Mouse (Mus musculus) thymus, postnatal 4 days (tissue): ENCODE data around the gene Dync1li2.

Source experiments
- DNase-seq: peaks from one replicate; pipeline ENCODE4 v3.0.0; 2021

Gene Dync1li2

DNA sequence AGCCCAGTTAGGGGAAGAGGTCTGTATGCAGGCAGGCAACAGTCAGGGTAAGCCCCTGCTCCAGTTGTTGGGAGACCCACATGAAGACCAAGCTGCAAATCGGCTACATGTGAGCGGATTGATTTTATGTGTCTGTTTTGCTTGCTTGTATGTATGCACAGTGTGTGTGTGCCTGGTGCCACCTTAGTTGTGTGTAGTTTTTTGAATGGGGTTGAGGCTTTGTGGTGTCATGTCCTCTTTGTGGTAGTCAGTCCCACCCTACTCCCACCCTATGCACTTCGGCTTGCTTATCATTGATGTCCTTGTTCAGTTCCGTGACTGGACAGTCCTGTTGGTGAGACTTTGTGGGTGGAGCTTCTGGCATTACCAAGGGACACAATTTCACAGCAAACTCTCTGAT, 29.1 kb downstream of the Dync1li2 start:
- DNase-seq = no peak

DNA sequence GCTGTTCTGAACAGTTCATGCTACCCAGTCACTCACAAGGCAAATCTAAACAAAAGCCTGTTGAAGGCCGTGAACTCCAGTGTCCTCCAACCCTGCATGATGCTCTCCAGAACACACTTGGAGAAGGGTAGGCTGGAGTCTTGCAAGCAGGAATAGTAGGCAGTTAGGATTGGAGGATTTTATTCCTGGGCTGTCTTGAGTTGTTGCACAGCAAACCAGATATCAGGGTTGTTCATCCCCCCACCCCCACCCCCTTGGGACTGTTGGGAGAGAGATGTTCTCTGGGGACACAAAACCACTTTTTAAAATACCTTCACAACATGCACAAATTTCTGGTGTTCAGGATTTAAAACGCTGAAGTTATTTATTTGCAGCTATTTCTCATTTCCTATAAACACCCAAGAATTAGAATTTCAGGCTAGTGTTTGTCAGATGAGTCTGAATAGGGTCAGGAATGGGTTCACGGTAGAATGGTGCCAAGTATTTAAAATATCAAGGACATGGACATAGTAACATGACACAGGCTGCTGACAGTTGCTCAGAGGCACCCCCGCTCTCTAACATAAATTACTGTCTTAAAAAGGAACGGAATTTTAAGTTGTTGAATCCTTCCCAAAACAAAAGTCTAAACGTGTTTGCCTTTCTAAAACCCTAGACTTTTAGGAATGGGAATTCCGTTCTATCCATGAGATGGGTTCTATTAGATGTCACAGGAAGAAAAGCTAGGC, 29.9 kb downstream of the Dync1li2 start:
- no peak for DNase-seq

DNA sequence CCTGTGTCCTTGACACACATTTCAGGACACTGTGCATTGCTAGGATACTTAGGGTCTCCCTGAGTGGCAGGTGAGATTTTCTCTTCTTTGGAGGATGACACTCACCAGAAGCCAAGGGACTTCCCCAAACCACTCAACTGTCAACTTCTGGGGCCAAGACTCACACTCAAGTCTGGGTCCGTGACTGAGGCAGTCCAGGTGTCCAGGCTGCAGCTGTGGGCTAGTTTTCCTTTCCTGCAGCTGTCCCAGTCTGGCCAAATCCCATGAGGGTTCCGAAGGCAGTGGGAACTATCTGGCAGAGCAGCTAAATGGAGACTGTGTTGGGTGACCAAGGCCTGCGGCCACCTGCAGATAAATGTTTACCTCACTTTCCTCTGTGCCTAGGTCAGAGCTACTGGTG, 30.9 kb downstream of the Dync1li2 start:
- DNase-seq = no peak

DNA sequence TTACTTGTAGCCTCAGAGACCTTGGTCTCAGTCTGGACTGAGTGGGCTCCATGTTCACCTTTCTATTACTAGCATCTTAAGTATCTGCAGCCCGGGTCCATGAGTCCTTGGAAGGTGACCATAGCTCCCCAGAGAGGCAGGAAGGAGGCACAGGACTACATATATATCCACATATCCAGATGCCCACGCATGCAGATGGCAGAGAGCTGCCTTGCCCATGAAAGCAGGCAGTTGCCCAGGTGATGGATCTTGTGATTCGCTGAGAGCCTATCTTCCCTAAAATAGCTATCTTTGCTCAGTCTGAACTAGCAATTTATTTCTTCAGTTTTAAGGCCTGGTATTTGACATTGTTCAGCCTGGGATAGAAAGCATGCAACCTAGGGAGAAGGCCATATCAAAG, 31.4 kb downstream of the Dync1li2 start:
- no peak for DNase-seq

DNA sequence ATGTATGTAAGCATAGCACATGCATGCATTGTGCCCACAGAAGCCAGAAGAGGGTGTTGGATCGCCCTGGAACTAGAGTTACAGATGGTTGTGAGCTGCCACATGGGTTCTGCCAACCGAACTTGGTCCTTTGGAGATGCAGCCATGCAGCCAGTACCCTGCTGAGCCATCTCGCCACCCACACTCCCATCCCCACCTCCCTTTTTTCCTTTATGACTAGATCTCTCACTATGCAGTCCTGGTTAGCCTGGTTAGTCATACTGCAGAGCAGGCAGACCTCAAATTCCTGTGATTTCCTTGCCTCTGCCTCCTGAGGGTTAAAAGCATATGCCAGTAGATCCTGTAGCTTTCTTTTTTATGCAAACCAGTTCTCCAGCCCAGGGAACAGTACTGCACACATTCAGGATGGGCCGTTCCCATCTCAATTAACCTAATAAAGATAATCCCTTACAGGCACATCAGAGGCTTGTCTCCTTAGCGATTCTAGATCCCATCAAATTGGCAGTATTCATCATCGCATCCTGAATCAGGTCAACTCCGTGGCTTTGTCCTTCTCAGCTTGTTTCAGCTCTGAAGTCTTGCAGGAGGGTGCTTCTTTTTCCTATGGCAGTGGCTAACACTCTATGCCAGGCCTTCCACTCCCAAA, 32.1 kb downstream of the Dync1li2 start:
- DNase-seq = no peak

DNA sequence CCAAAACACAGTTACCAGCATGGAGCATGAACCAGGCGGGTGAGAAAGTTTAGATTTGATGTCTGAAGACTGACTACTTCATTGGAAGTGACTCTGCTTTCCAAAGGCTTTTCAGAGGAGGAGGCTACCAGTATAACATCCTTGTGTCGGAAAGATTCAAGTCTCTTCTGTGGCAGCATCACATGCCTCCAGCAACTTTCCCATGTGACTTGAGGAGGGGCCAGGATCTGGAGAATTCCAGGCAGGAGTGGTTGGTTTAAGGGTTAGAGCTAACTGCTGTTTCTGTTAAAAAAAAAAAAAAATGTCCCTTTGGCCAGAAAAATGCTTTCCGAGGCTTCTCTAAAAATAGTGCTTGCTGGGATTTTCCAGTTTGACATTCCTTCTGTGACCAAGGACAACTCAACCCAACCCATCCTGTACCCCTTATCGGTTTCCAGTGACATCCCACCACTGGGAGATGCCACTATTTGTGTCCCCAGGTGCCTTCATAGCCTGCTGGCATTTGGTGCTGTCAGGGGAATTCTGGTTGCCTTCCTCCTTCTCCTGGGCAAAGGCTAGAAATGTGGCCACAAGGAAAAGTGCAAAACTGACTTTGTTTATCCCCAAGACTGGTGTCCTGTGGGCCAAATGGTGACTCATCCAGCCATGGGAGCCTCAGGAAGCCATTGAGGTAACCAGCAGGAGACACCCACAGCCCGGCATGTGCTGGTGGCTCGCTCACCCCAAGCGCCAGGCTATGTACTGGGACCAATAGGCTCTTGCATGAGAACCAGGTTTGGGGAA, 34.3 kb downstream of the Dync1li2 start:
- no peak for DNase-seq

DNA sequence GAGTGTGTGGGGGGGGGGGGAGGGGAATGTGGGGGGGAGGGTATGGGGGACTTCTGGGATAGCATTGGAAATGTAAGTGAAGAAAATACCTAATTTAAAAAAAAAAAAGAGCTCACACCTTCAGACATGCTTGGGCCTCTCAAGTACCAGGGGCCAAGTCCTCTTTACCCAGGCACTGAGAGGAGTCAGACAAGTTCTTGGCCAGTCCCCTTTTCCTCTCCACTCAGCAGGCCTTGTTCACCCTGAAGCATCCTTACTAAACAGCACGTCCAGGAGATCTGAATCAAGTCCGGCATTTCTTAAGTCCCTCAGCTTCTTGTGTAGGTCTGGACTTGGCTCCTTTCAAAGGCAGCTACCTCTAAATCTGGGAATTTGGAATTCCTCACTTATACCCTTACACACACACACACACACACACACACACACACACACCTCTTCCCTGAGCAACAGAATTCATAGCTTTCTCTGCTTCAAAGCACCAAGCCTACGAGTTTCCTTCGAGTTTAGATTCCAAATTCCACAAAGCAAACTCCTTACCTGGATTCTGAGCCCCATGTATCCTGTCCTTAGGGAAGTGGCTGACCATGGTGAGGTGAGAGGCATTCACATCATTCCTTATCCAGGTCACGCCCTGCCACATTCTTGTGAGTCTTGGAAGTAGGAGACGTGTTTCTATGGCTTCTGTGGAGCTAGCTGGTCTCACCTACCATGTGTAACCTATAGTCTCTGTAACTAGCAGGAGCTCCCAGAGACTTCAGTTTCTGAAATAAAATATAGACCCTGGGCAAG, 36.3 kb downstream of the Dync1li2 start:
- DNase-seq = no peak

DNA sequence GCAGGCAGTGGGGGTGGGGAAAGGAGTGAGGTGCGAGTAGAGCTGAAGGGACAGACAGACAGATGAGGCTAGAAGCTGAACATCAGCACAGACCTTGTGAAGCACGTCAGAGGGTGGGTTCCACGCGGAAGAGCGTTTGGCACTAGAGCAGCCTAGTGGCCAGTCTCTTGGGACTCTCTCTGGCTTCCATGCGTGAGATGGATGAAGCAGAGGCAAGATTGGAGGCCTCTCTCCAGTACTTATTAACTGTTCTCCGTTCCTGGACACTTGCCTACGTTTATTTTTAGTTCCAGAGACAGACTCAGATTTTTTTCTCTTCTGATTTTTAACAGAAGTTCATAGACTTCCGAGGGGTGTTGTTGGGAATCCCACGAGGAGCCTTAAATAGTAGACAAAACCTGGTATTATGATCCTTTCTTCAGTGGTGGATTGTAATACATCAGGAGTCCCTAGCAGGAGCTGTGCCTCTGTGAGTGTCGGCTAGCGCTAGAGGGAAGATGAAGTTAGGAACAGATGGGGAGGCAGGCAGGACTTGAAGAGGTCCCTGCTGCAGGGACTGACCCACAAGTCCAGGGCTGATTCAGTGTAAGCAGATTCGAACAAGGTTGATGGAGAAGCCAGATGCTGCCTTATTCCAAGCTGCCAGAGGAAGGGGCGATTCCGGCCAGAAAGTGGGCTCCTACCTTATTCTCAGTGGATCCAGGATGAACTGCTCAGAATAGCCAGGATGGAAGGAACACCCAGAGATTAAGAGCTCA, 37.2 kb downstream of the Dync1li2 start:
- DNase-seq = no peak

DNA sequence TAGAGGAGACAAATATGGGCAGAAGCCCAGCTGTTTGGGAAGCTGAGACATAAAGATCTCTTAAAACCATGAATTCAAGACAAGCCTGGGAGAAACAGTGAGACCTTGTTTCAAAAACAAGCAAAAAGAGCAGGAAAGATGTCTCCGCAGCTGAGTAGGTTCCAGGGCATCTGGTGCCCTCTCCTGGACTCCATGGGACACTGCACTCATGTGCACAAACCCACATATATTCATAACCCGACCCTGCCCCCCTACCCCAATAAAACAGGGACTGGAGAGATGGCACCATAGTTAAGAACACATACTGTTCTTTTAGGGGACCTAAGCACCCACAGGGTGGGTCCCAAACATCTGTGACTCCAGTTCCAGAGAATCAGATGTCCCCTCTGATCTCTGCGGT, 39.3 kb downstream of the Dync1li2 start:
- no peak for DNase-seq

DNA sequence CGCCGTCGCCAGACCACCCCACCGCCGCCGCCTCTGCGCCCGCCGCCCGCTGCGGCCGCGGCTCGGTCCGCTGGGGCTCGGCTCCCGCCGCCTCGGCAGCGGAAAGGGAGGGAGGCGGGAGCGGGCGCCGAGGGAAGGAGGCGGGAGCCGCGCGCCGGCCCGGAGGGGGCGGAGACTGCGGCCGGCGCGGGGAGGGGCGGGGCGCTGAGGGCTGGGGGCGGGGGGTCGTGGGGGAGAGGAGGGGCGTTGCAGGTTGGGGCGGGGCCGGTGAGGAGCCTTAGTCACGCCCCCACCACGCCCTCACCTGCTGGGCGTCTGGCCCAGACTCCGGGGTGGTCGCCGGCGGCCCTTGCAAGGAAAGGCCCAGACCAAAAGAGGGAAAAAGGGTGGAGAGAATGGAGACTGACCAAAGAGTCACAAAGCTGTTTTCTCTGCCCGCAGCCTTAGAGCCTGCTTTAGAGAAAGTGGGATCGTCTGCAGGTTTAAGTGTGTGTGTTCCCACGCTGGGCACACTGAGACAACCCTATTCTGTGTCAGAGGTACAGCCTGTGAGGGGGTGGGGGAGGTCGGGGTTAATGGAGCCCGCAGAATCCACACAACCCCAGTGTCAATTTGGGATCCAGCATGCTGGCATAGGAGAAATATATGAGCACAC, 47.0 kb downstream of the Dync1li2 start, which contains the start of gene Cmtm4:
Cmtm4 (minus strand) TSS at position 105 of the 655 bp plus-strand sequence.
- DNase-seq = peak; percentile 84

DNA sequence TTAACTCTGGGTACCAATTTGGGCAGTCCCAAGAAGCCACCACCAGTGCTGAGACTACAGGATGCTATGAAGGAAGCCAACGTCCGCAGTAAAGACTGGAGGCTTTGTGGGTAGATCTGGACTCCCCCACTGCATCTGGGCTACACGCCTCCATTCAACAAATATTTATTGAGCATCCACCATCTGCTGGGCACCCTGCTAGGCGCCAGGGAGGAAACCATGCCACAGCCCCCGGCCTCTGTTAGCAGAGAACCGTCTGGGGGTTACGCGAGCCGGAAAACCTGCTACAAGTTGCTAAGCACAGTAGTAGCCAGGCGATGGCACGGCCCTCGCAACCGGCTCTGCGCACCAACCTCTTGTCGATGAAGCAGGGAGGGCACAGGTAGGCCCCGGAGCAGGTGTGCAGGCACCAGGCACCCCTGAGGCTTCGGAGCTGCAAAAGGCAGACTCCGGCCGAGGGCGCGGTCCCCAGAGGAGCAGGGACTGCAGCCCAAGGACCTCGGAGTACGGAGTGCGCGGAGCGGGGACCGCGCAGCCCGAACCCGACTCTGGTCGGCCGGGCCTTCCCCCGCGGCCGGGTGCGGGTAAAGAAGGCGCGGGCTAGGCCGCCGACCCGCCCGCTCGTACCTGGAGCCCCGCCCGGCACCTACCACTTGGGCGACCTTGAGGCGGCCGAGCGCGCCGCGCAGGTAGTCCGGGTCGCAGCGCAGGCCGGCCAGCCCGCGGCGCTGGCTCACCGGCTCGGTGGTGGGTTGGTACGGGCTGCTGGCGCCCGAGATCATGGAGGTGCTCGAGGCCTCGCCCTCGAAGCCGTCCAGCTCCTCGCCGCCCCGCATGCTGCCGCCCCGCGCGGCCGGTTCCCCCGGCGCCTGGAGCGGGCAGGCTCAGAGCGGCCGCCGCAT, 47.8 kb downstream of the Dync1li2 start:
- DNase-seq = peak; percentile 51

DNA sequence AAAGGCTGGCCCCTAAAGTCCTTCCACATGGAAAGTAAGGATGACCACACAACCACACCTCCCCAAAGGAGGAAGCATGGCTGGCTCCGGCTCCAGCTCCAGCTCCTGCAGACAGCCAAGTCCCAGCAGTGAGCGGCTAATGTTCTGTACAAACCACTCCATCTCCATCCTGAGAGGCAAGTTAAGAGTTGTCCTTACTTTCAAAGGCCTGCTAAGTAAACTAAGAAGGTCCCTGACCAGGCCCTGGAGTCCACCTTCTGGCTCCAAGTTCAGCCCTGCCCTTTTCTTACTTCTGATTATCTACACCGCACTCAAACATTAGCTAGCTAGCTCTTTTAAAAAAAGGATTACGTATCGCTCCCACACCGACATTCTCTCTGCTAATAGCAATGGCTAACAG, 49.1 kb downstream of the Dync1li2 start:
- no peak for DNase-seq

DNA sequence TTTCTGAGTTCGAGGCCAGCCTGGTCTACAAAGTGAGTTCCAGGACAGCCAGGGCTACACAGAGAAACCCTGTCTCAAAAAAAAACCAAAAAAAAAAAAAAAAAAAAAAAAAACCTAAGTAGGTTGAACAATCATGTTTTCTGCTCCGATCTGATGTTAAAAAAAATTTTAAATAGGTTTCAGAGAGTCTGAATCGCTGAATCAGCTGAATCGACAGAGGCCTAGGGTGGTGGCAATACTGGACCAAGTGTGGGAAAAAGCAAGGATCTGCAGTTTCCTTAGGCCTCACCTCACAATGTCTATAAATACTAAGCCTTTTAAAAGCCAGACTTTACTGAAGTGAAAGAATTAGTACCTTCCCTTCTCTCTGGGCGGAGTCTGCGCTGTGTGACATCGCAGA, 49.7 kb downstream of the Dync1li2 start:
- DNase-seq = no peak

DNA sequence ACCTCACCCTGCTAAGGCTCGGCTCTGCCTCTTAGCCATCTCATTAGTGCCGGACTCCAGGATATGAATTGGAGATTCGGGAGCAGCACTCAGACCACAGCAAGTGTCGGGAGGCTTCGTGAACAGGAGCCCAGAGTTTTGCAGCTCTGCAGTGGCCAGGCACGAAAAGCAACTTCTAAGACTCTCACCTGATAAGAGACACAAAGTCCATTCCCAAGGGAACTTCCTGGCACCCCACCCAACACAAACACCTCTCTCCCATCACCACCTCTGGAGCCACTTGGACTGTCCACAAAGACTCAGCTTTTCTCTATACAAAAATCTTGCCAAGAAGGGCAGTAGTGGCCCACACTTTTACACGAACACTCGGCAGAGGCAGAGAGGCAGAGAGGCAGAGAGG, 52.6 kb downstream of the Dync1li2 start:
- DNase-seq = no peak

DNA sequence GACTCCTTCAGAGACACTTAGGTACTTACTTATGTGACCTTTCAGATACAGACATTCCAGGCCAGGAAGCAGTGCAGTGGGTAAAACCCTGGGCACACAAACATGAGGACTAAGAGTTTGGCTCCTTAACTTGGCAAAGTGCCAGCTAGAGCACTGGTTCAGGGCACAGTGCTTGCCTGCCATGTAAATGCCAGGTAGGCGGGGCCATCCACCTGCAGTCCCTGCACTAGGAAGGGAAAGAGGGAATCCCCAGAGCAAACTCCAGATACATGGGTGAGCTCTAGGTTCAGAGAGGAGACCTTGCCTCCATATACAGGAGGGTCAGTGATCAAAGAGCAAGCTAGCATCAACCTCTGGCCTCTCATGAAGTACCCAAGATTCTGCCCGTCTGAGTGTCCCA, 54.9 kb downstream of the Dync1li2 start:
- no peak for DNase-seq

DNA sequence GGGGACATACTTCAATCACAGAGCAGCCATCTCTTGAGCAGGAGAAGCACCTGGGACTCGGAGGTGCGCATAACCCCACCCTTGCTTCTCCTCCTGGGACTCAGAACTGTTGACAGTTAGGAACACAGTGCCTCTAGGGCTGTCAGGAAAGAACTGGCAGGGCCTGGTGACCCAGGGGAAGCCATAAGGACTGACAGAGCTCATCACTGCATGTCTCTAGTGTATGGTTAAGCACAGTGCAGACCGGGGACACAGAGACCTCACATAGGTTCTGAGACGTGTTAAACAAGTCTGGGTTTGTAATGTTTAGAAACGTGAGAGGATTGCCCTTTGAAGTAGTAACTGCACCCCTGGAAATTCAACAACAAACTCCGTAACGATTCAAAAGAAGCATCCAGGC, 55.3 kb downstream of the Dync1li2 start:
- DNase-seq = no peak

DNA sequence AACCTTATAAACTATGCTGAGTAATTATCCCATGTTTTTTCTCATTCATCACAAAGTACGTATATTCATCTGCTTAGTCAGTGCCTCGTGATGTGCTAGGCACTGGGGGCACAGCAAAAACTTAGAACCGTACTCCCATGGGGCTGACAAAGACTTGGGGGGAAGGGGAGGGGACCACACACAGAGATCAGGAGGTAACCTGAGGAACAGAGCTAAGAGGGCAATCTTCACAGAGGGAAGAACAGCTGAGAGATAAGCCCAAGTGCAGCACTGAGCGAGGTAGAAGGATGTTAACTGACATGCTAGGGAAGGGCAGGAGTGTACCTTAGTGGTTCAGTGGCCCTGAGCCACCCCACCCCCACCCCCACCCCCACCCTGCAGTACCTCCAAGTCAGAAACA, 56.2 kb downstream of the Dync1li2 start:
- DNase-seq = no peak

DNA sequence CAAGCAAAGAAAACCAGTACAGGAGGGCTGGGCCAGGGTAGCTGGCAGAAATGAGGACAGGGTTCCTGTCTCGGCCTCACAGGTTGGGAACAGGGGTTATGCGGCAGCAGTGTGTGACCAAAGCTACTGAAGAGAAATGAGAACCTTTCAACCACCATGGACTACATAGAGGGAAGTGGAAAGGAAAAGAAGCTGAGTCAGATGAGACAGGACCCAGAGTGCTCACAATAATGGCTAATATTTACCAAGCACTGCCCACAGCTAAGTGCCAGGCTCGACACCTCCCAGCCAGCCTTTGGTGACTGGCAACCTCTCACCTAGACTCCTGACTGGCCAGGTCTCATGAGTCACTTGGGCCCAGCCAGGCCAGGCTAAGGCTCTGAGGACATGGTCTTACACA, 58.9 kb downstream of the Dync1li2 start:
- DNase-seq = no peak

DNA sequence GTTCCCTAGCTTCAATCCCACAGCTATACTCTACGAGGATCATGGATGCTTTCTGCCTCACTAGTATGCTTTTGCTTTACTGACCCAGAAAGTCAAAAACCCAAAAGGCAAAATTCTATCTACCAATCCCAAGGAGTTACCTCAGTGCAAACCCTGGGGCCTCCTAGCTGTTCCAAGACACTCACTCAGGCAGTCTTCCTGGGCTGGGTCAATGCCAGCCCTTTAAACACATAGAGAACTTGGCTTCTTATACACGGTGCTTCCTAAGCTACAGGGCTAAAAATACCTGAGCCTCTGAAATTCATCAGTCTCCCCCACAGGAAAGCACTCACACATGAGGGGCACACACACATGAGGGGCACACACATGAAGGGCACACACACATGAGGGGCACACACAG, 59.6 kb downstream of the Dync1li2 start:
- DNase-seq = no peak

DNA sequence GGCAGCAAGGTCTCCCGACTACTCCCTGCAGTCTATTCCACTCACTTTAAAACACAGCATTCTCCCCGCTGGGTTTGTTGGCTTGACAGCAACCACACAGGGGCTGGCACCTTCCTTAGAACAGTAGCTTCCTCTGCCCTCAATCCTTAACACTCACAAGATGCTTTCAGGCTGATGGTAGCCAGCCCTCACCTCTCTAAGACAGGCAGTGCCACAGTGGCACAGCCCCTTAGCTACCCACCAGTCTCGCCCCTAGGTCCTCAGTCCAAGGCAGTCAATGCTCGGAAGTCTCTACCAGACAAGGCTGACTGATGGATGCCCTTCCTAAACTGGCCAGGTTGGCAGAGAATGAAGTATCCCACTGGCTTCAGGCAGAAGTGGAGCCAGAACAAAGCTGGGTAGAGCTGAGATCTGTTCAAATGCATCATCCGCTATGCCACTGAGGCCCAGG, 61.9 kb downstream of the Dync1li2 start:
- DNase-seq = no peak

DNA sequence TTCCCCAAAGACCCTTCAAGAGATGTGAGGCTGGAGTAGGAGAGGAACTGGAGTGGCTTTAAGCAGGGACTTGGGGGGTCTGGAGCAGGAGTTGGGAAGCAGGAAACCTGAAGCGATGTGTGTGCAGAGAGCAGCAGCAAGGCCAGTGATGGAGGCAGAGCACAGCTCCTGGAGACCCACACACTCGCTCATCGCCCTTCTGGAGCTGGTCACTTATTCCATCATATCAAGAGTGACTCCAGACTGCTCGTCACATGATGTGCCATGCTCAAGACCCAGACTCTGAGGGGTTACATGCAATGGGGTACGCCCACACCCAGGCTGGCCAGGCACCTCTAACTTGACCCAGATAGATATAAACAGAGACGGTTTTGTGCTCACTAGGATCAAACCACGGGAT, 62.6 kb downstream of the Dync1li2 start:
- no peak for DNase-seq
